Mouse (Mus musculus) forebrain, embryonic 13.5 days (tissue): ENCODE results near the gene Cpne9. TPM values are rescaled to one million over a fixed set of nuclear protein-coding genes. Genes with fewer than 3 reads are reported as not detected.

ENCODE experiments used
- ATAC-seq: fragments of 200-750 bp; cut with Nextera tagmentation; 2 replicates; pipeline ENCODE4 v1.8.0; 2017
- H3K27ac ChIP-seq: fragments of 300-500 bp; sonication (generic); 2 replicates; pipeline ENCODE4 v1.5.1; 2015; ENCODE audit warnings: inconsistent platforms, mild to moderate bottlenecking, moderate library complexity
- H3K27me3 ChIP-seq: fragments of 300-500 bp; sonication (generic); 2 replicates; pipeline ENCODE4 v1.6.1; 2015; ENCODE audit warnings: mild to moderate bottlenecking, inconsistent platforms
- H3K36me3 ChIP-seq: fragments of 300-500 bp; sonication (generic); 2 replicates; pipeline ENCODE4 v1.6.1; 2015; ENCODE audit warnings: mild to moderate bottlenecking, inconsistent platforms; ENCODE audit not compliant: poor library complexity, severe bottlenecking
- H3K4me1 ChIP-seq: fragments of 300-500 bp; sonication (generic); 2 replicates; pipeline ENCODE4 v1.6.1; 2015; ENCODE audit warnings: inconsistent platforms
- H3K4me2 ChIP-seq: fragments of 300-500 bp; sonication (generic); 2 replicates; pipeline ENCODE4 v1.6.1; 2015; ENCODE audit warnings: inconsistent platforms, mild to moderate bottlenecking, moderate library complexity
- H3K4me3 ChIP-seq: fragments of 300-500 bp; sonication (generic); 2 replicates; pipeline ENCODE4 v1.5.1; 2015; ENCODE audit warnings: mild to moderate bottlenecking, inconsistent platforms
- H3K9ac ChIP-seq: fragments of 300-500 bp; sonication (generic); 2 replicates; pipeline ENCODE4 v1.6.1; 2015; ENCODE audit warnings: mild to moderate bottlenecking, inconsistent platforms
- H3K9me3 ChIP-seq: fragments of 300-500 bp; sonication (generic); replicated peaks from 2 replicates; pipeline ENCODE4 v1.6.1; 2016; ENCODE audit warnings: inconsistent platforms
- WGBS: fragments of 180-500 bp; shearing (Covaris S2); methylation state at CpG from one replicate; pipeline ENCODE4 v1.1.7; 2015; 5-methylcytosine and 5-hydroxymethylcytosine counted together
- polyA plus RNA-seq: library from polyadenylated mRNA; unstranded; fragments of >200 nt; fragmentation: Nextera tagmentation; extraction: Ambion mirVana; gene quantifications from 2 replicates; pipeline ENCODE4 v1.2.1, GENCODE M21; 2015

Gene Cpne9
- polyA plus RNA-seq: 0.39 and 0.68 TPM in 2 replicates

DNA sequence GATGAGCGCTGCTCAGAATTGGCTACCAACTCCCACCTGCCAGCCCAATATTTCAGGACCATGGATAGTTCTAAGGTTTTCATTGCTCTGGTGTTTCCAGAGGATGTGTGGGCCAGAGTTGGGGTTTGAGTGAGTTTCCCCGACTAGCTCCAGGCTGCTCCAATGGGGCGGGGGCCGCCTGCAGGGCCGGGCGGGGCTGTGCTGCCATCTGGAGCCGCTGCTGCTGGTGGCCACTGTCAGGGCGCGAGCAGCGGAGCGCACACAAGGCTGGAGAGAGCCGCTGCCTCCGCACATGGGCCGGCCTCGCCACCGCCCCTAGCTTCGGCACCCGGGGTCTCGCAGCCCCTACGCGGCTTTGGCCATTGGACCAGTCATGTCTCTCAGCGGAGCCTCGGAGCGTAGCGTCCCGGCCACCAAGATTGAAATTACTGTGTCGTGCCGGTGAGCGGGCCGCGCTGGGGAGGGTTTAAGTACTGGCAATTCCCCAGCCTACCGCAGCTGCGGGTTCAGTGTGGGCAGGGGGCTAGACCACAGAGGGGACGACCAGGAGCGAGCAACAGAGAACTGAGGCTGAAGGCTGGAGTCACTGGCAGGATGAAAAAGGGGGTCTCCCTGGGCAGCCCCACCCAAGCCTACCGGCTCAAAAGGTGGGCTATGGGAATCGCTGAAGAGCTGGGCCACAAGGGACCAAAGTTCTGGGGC lies at the start of gene Cpne9:
Gene Cpne9, plus strand, starts transcription at position 207 of the 702 bp plus-strand sequence.
- Histone ChIP-seq H3K9ac (peak within 1 kb of the TSS; percentile 50), H3K27me3 (peaks cover 45% of the 10 kb centered on the region), H3K27ac (no peak within 1 kb of the TSS), H3K9me3 (no peaks in the 10 kb centered on the region), H3K36me3 (peaks cover 32% of the 10 kb centered on the region), H3K4me1 (peaks cover 13% of the 10 kb centered on the region), H3K4me3 (peak within 1 kb of the TSS; percentile 31), H3K4me2 (peak within 1 kb of the TSS; percentile 59)
- 2% methylated on average over 37 of the region's 37 CpGs for WGBS
- peak; percentile 73 for ATAC-seq

DNA sequence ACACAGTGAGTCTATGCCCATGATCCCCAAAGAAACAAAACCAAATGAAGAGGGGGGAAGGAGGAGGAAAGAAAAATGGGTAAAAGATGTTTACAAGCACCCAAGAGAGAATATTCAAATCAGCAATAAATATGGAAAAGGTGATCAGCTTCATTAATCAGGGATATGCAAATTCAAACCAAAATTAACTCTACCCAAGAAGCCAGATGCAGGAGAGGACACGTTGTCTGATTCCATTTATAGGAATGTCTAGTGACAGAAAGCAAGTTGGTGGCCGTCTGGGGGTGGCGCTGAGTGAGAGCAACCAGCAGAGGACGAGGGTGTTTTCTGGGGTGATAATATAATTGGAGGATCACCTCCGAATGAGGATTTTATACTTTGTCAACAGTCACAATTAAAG lies 47.0 kb upstream of the Cpne9 start:
- Histone ChIP-seq H3K36me3 (peaks cover 6% of the 10 kb centered on the region), H3K27me3 (no peaks in the 10 kb centered on the region), H3K4me3 (no peak overlapping the region), H3K4me1 (peaks cover 20% of the 10 kb centered on the region), H3K9me3 (no peaks in the 10 kb centered on the region), H3K4me2 (no peak overlapping the region), H3K9ac (no peak overlapping the region), H3K27ac (no peak overlapping the region)
- no peak for ATAC-seq
- 71% methylated on average over 5 of the region's 5 CpGs for WGBS

- Histone ChIP-seq H3K9me3 (no peaks in the 10 kb centered on the region), H3K36me3 (peaks cover 24% of the 10 kb centered on the region), H3K4me3 (peak within 1 kb of the TSS; percentile 80), H3K4me2 (peak within 1 kb of the TSS; percentile 82), H3K9ac (peak within 1 kb of the TSS; percentile 79), H3K4me1 (peaks cover 20% of the 10 kb centered on the region), H3K27ac (peak within 1 kb of the TSS; percentile 22; the same call in 1 of the 2 replicates), H3K27me3 (no peaks in the 10 kb centered on the region)
- under 1% methylated on average over 52 of the region's 55 CpGs for WGBS
- peak; percentile 99 for ATAC-seq
Measured at GRCm38 (mm10) chr6:113237542-113238270, 44.4 kb upstream of the Cpne9 start, which contains the start of gene Mtmr14. Gene Mtmr14 (plus strand): TSS chr6:113237843.

DNA sequence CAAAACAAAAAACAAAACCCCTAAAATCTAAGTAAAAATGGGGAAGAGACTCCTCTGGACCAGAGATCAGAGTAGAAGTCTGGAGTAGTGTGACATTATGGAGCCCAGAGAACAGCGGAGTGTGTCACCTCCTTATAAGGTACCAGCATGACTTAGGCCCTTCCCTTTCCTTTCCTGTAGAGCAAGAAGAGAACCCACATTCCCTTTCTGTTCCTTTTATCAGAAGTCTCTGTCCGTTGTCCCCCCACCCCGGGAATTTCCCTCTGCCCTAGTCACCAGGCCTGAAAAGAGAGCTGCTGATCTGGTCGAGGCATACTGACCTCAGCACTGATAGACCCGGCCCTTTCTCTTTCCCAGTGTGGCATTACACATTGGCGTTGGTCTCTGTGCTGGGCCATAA lies 43.7 kb upstream of the Cpne9 start:
- Histone ChIP-seq H3K36me3 (peaks cover 31% of the 10 kb centered on the region), H3K27ac (no peak overlapping the region), H3K9ac (peak overlapping the region; percentile 79), H3K4me2 (peak overlapping the region; percentile 82), H3K27me3 (no peaks in the 10 kb centered on the region), H3K9me3 (no peaks in the 10 kb centered on the region), H3K4me1 (peaks cover 25% of the 10 kb centered on the region), H3K4me3 (peak overlapping the region; percentile 80)
- no peak for ATAC-seq
- 45% methylated on average over 6 of the region's 6 CpGs for WGBS

DNA sequence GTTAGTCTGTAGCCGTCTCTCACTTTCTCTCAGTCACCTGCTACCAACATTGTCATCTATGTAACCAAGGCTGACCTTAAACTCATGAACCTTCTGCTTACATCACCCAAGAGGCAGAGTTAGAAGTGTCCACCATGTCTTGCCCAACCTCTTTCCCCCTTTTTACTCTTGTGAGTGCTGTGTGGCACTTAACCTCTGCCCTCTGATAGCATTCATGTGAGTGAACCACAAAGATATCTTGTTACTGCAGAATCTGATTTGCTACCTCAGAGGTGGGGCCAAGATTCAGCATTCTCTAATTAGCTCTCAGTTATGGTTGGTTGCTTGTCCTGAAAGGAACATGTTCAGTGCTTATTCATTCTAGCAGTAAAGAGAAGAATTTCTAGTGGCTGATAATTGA lies 39.4 kb upstream of the Cpne9 start:
- Histone ChIP-seq H3K36me3 (peaks cover 42% of the 10 kb centered on the region), H3K27ac (no peak overlapping the region), H3K9ac (no peak overlapping the region), H3K4me2 (no peak overlapping the region), H3K27me3 (no peaks in the 10 kb centered on the region), H3K4me1 (peaks cover 21% of the 10 kb centered on the region), H3K4me3 (no peak overlapping the region), H3K9me3 (no peaks in the 10 kb centered on the region)
- WGBS: 73% methylated on average over 1 of the region's 1 CpGs
- no peak for ATAC-seq

DNA sequence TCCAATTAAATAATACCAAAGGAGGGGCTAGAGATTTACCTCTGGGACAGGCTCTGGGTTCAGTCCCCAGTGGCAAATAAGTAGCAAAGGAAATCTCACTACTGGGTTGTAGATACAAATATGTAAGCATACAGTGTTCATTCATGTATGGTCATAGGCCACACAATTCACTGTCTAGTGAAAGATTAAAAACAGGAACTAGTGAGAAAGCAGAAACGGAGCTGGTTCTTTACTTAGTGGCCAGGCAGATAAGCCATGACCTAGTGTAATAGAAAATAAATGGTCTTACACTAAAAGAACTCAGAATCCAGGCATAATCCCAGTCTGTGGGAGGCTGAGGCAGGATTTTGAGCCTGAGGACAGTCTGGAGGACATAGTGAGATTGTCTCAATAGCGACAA lies 36.5 kb upstream of the Cpne9 start:
- no peak for ATAC-seq
- H3K9me3 ChIP-seq: no peaks in the 10 kb centered on the region
- H3K4me1 ChIP-seq: 0 out of 2 replicates have a peak, but pooled peaks cover 6% of the 10 kb centered on the region
- no peaks in the 10 kb centered on the region for H3K27me3 ChIP-seq
- 98% methylated on average over 2 of the region's 2 CpGs for WGBS
- H3K4me2 ChIP-seq: no peak overlapping the region
- H3K4me3 ChIP-seq: no peak overlapping the region
- H3K9ac ChIP-seq: no peak overlapping the region
- H3K27ac ChIP-seq: no peak overlapping the region
- H3K36me3 ChIP-seq: peaks cover 44% of the 10 kb centered on the region

GRCm38 (mm10) chr6:113250786-113251185 lies 31.3 kb upstream of the Cpne9 start:
- Histone ChIP-seq H3K4me3 (no peak overlapping the region), H3K27ac (no peak overlapping the region), H3K9me3 (no peaks in the 10 kb centered on the region), H3K36me3 (peaks cover 62% of the 10 kb centered on the region), H3K9ac (no peak overlapping the region), H3K4me2 (no peak overlapping the region), H3K27me3 (no peaks in the 10 kb centered on the region), H3K4me1 (no peaks in the 10 kb centered on the region)
- ATAC-seq: no peak
- 89% methylated on average over 5 of the region's 5 CpGs for WGBS

GRCm38 (mm10) chr6:113251921-113252320 lies 30.2 kb upstream of the Cpne9 start:
- Histone ChIP-seq H3K4me2 (no peak overlapping the region), H3K4me1 (no peaks in the 10 kb centered on the region), H3K4me3 (no peak overlapping the region), H3K36me3 (peaks cover 72% of the 10 kb centered on the region), H3K27me3 (no peaks in the 10 kb centered on the region), H3K9me3 (no peaks in the 10 kb centered on the region), H3K9ac (no peak overlapping the region), H3K27ac (no peak overlapping the region)
- no peak for ATAC-seq

- no peak overlapping the region for H3K9ac ChIP-seq
- no peaks in the 10 kb centered on the region for H3K27me3 ChIP-seq
- peaks cover 91% of the 10 kb centered on the region for H3K36me3 ChIP-seq
- H3K4me1 ChIP-seq: no peaks in the 10 kb centered on the region
- H3K4me3 ChIP-seq: no peak overlapping the region
- no peaks in the 10 kb centered on the region for H3K9me3 ChIP-seq
- H3K27ac ChIP-seq: no peak overlapping the region
- no peak for ATAC-seq
- no peak overlapping the region for H3K4me2 ChIP-seq
Measured at GRCm38 (mm10) chr6:113254899-113255298, 27.2 kb upstream of the Cpne9 start.

- Histone ChIP-seq H3K4me3 (no peak overlapping the region), H3K27me3 (no peaks in the 10 kb centered on the region), H3K4me2 (no peak overlapping the region), H3K27ac (no peak overlapping the region), H3K4me1 (no peaks in the 10 kb centered on the region), H3K9ac (no peak overlapping the region), H3K9me3 (no peaks in the 10 kb centered on the region), H3K36me3 (peaks cover 95% of the 10 kb centered on the region)
- no peak for ATAC-seq
- WGBS: 88% methylated on average over 8 of the region's 8 CpGs
Measured at GRCm38 (mm10) chr6:113261174-113261858, 20.8 kb upstream of the Cpne9 start.

GRCm38 (mm10) chr6:113263531-113263930 lies 18.6 kb upstream of the Cpne9 start:
- Histone ChIP-seq H3K4me2 (no peak overlapping the region), H3K27ac (no peak overlapping the region), H3K9me3 (no peaks in the 10 kb centered on the region), H3K9ac (no peak overlapping the region), H3K36me3 (peaks cover 98% of the 10 kb centered on the region), H3K4me1 (no peaks in the 10 kb centered on the region), H3K4me3 (no peak overlapping the region), H3K27me3 (no peaks in the 10 kb centered on the region)
- WGBS: 97% methylated on average over 6 of the region's 6 CpGs
- no peak for ATAC-seq

GRCm38 (mm10) chr6:113264429-113264828 lies 17.7 kb upstream of the Cpne9 start:
- no peak overlapping the region for H3K4me2 ChIP-seq
- H3K4me1 ChIP-seq: no peaks in the 10 kb centered on the region
- no peak for ATAC-seq
- H3K4me3 ChIP-seq: no peak overlapping the region
- no peaks in the 10 kb centered on the region for H3K27me3 ChIP-seq
- peaks cover 100% of the 10 kb centered on the region for H3K36me3 ChIP-seq
- no peak overlapping the region for H3K27ac ChIP-seq
- H3K9me3 ChIP-seq: no peaks in the 10 kb centered on the region
- 90% methylated on average over 8 of the region's 8 CpGs for WGBS
- H3K9ac ChIP-seq: no peak overlapping the region
